Mouse (Mus musculus) limb, embryonic 14.5 days (tissue): ENCODE data around the gene Ugt1a8. TPM values are rescaled to one million over a fixed set of nuclear protein-coding genes. Genes with fewer than 3 reads are reported as not detected.

Experiments used
- ATAC-seq: fragments of 200-750 bp; cut with Nextera tagmentation; 2 replicates; pipeline ENCODE4 v1.8.0; 2017; ENCODE audit warnings: low read depth, moderate number of reproducible peaks, moderate TSS enrichment; ENCODE audit not compliant: low FRiP score
- DNase-seq: peaks from one replicate; pipeline ENCODE4 v3.0.0-alpha.2; 2015; ENCODE audit warnings: low spot score
- H3K27ac ChIP-seq: fragments of 300-500 bp; sonication (generic); replicated peaks from 2 replicates; pipeline ENCODE4 v1.5.1; 2014; ENCODE audit warnings: low read depth, mild to moderate bottlenecking, low read length, moderate library complexity, mixed read lengths
- H3K27me3 ChIP-seq: fragments of 300-500 bp; sonication (generic); 2 replicates; pipeline ENCODE4 v1.6.1; 2014; ENCODE audit warnings: low read length, mixed read lengths; ENCODE audit not compliant: control insufficient read depth, insufficient read depth
- H3K36me3 ChIP-seq: fragments of 300-500 bp; sonication (generic); 2 replicates; pipeline ENCODE4 v1.6.1; 2014; ENCODE audit warnings: mild to moderate bottlenecking, low read length, moderate library complexity, mixed read lengths; ENCODE audit not compliant: control insufficient read depth, insufficient read depth
- H3K4me1 ChIP-seq: fragments of 300-500 bp; sonication (generic); 2 replicates; pipeline ENCODE4 v1.6.1; 2014; ENCODE audit warnings: antibody characterized with exemption, low read length, mixed read lengths; ENCODE audit not compliant: control insufficient read depth, insufficient read depth
- H3K4me2 ChIP-seq: fragments of 300-500 bp; sonication (generic); replicated peaks from 2 replicates; pipeline ENCODE4 v1.6.1; 2014; ENCODE audit warnings: low read depth, mild to moderate bottlenecking, low read length, moderate library complexity; ENCODE audit not compliant: severe bottlenecking
- H3K4me3 ChIP-seq: fragments of 300-500 bp; sonication (generic); replicated peaks from 2 replicates; pipeline ENCODE4 v1.5.1; 2014; ENCODE audit warnings: low read length
- H3K9ac ChIP-seq: fragments of 300-500 bp; sonication (generic); 2 replicates; pipeline ENCODE4 v1.6.1; 2014; ENCODE audit warnings: mild to moderate bottlenecking, low read depth, low read length, moderate library complexity; ENCODE audit not compliant: severe bottlenecking
- H3K9me3 ChIP-seq: fragments of 300-500 bp; sonication (generic); 2 replicates; pipeline ENCODE4 v1.6.1; 2016; ENCODE audit warnings: low read length; ENCODE audit not compliant: control insufficient read depth
- POLR2A ChIP-seq: fragments of 200-500 bp; IDR thresholded peaks from 2 replicates; pipeline ENCODE4 v1.8.0; 2012; ENCODE audit warnings: inconsistent platforms, mild to moderate bottlenecking, moderate library complexity, borderline replicate concordance; ENCODE audit not compliant: insufficient read depth, insufficient read length; ENCODE audit errors: extremely low read depth
- WGBS: fragments of 180-500 bp; shearing (Covaris S2); extraction: QIAGEN DNeasy Blood & Tissue Kit; methylation state at CpG from one replicate; pipeline ENCODE4 v1.1.7; 2014; 5-methylcytosine and 5-hydroxymethylcytosine counted together
- polyA plus RNA-seq, 2 experiments: library from polyadenylated mRNA; depleted of rRNA in 1 of 2; stranded (reverse) in 1 of 2; unstranded in 1 of 2; fragments of >200 nt; fragmentation: Nextera tagmentation in 1 of 2; extraction: Ambion mirVana in 1 of 2; gene quantifications; 2 replicates each; pipeline versions ENCODE4 v1.2.1 to v1.2.3; 2012 to 2014

The Ugt1a8 gene
- polyA plus RNA-seq, 2 experiments = not detected

GRCm38 (mm10) chr1:88254793-88255465, 167.3 kb downstream of the Ugt1a8 start:
- Histone ChIP-seq H3K4me3 (no peak overlapping the region), H3K9ac (no peak overlapping the region), H3K4me1 (no peaks in the 10 kb centered on the region), H3K9me3 (peaks cover 66% of the 10 kb centered on the region), H3K36me3 (peaks cover 4% of the 10 kb centered on the region; the same call in 1 of the 2 replicates), H3K4me2 (no peak overlapping the region), H3K27ac (no peak overlapping the region), H3K27me3 (no peaks in the 10 kb centered on the region)
- ATAC-seq (no peak), DNase-seq (no peak)
- WGBS = 87% methylated on average over 12 of the region's 12 CpGs
- TF ChIP-seq POLR2A = no peak

- WGBS = 48% methylated on average over 2 of the region's 2 CpGs
- H3K27me3 ChIP-seq = no peaks in the 10 kb centered on the region
- no peak overlapping the region for H3K4me3 ChIP-seq
- H3K4me2 ChIP-seq = no peak overlapping the region
- no peak overlapping the region for H3K9ac ChIP-seq
- no peak for ATAC-seq
- no peak for DNase-seq
- H3K27ac ChIP-seq = no peak overlapping the region
- H3K4me1 ChIP-seq = no peaks in the 10 kb centered on the region
- H3K9me3 ChIP-seq = peaks cover 61% of the 10 kb centered on the region
- TF ChIP-seq POLR2A = no peak
- peaks cover 9% of the 10 kb centered on the region for H3K36me3 ChIP-seq
These were observed 167.8 kb downstream of the Ugt1a8 start for GRCm38 (mm10) chr1:88255466-88255857.

GRCm38 (mm10) chr1:88255989-88256754, 168.6 kb downstream of the Ugt1a8 start:
- WGBS = 79% methylated on average over 13 of the region's 13 CpGs
- no peak for TF ChIP-seq POLR2A
- peaks cover 55% of the 10 kb centered on the region for H3K9me3 ChIP-seq

GRCm38 (mm10) chr1:88256886-88257663, 169.5 kb downstream of the Ugt1a8 start:
- Histone ChIP-seq H3K9me3 (peaks cover 53% of the 10 kb centered on the region), H3K4me3 (no peak overlapping the region), H3K36me3 (peaks cover 26% of the 10 kb centered on the region), H3K27me3 (no peaks in the 10 kb centered on the region), H3K27ac (no peak overlapping the region), H3K4me2 (no peak overlapping the region), H3K9ac (no peak overlapping the region), H3K4me1 (no peaks in the 10 kb centered on the region)
- ATAC-seq (no peak), DNase-seq (peak; percentile 58)
- WGBS = 74% methylated on average over 10 of the region's 10 CpGs
- no peak for TF ChIP-seq POLR2A

More at GRCm38 (mm10) chr1:88255989-88256754, 168.6 kb downstream of the Ugt1a8 start:
- no peak for DNase-seq
- no peak overlapping the region for H3K27ac ChIP-seq
- peaks cover 16% of the 10 kb centered on the region for H3K36me3 ChIP-seq
- no peak overlapping the region for H3K9ac ChIP-seq
- no peaks in the 10 kb centered on the region for H3K27me3 ChIP-seq
- no peak overlapping the region for H3K4me2 ChIP-seq
- H3K4me3 ChIP-seq = no peak overlapping the region
- no peaks in the 10 kb centered on the region for H3K4me1 ChIP-seq
- ATAC-seq = no peak

GRCm38 (mm10) chr1:88257681-88258080, 170.1 kb downstream of the Ugt1a8 start:
- WGBS = 81% methylated on average over 6 of the region's 6 CpGs

More at GRCm38 (mm10) chr1:88257681-88258080, 170.1 kb downstream of the Ugt1a8 start:
- Histone ChIP-seq H3K9me3 (peaks cover 47% of the 10 kb centered on the region), H3K36me3 (peaks cover 32% of the 10 kb centered on the region), H3K4me2 (no peak overlapping the region), H3K27me3 (no peaks in the 10 kb centered on the region), H3K27ac (no peak overlapping the region), H3K4me1 (no peaks in the 10 kb centered on the region), H3K4me3 (no peak overlapping the region), H3K9ac (no peak overlapping the region)
- no peak for DNase-seq
- no peak for ATAC-seq
- no peak for TF ChIP-seq POLR2A
